ENCODE assay signal across 14 mouse cellular contexts in genomic region chr6:49338566-49338965, GRCm38 (mm10). TPM values are rescaled to one million over a fixed set of nuclear protein-coding genes. Genes with fewer than 3 reads are reported as not detected.
DNase-seq lines count a peak whose midpoint lies in the region; ATAC-seq and TF ChIP-seq lines count a peak whose summit lies in the region.
"Had no signal": no experiment of that assay in that cellular context is flagged by ENCODE, and none has a peak within 500 bp of the region (broad histone marks: within the 10 kb centered on the region; RNA-seq: fewer than 3 reads in every experiment).

No protein-coding gene starts in this region.

- WGBS in forebrain, embryonic 10.5 days, result 14% methylated on average over 9 of the region's 9 CpGs
- WGBS in forebrain, embryonic 16.5 days, result 13% methylated on average over 9 of the region's 9 CpGs
- 17% methylated on average over 9 of the region's 9 CpGs for WGBS in neural tube, embryonic 15.5 days

- no peak overlapping the region for H3K4me2 ChIP-seq in forebrain, embryonic 16.5 days (ENCODE audit: low read length)
- H3K4me2 ChIP-seq in neural tube, embryonic 15.5 days, result no peak overlapping the region
- H3K4me2 ChIP-seq: stomach, embryonic 15.5 days had no signal

- no peak overlapping the region for H3K9ac ChIP-seq in forebrain, embryonic 16.5 days (replicated peaks; ENCODE audit: low read depth, low read length)
- no peak overlapping the region for H3K9ac ChIP-seq in neural tube, embryonic 15.5 days (replicated peaks)
- H3K9ac ChIP-seq: liver, postnatal 0 days; stomach, embryonic 15.5 days had no signal

- H3K4me3 ChIP-seq in forebrain, embryonic 10.5 days, result peak overlapping the region; percentile 23
- no peak overlapping the region for H3K4me3 ChIP-seq in forebrain, embryonic 16.5 days (replicated peaks; ENCODE audit: low read length)
- no peak overlapping the region for H3K4me3 ChIP-seq in neural tube, embryonic 15.5 days (replicated peaks)
- H3K4me3 ChIP-seq in gastrocnemius, adult 2 months, result no peak overlapping the region
- H3K4me3 ChIP-seq: left cerebral cortex, adult 2 months; stomach, embryonic 15.5 days had no signal

- peak overlapping the region; percentile 56; the same call in 1 of the 2 replicates for H3K27ac ChIP-seq in forebrain, embryonic 10.5 days
- no peak overlapping the region for H3K27ac ChIP-seq in forebrain, embryonic 16.5 days (ENCODE audit: low read length)
- no peak overlapping the region for H3K27ac ChIP-seq in neural tube, embryonic 15.5 days (replicated peaks)
- no peak overlapping the region for H3K27ac ChIP-seq in gastrocnemius, adult 2 months
- H3K27ac ChIP-seq: left cerebral cortex, adult 2 months; stomach, embryonic 15.5 days had no signal

- peak; percentile 34 for DNase-seq in forebrain, embryonic 10.5 days (ENCODE audit: extremely low spot score, low spot score)
- peak; percentile 19 for DNase-seq in neural tube, embryonic 10.5 days (ENCODE audit: extremely low spot score, low spot score)
- DNase-seq in gastrocnemius, adult 2 months, result no peak
- DNase-seq in thymus, postnatal 25 days, result no peak
- DNase-seq in kidney, adult 8-10 months, result no peak
- DNase-seq: heart, postnatal 14 days; liver, postnatal 0 days; right cerebral cortex, postnatal 14 days had no signal

- intact Hi-C loops in gastrocnemius, adult 2 months (cut with DNase I), result no loop called here

- TF ChIP-seq CTCF in gastrocnemius, adult 2 months (IDR thresholded peaks at IDR 0.05), result no peak

- no peaks in the 10 kb centered on the region for H3K9me3 ChIP-seq in forebrain, embryonic 10.5 days
- no peaks in the 10 kb centered on the region for H3K9me3 ChIP-seq in forebrain, embryonic 16.5 days (ENCODE audit: control insufficient read depth, low read length)
- H3K9me3 ChIP-seq in neural tube, embryonic 15.5 days (replicated peaks), result no peaks in the 10 kb centered on the region
- H3K9me3 ChIP-seq: stomach, embryonic 15.5 days had no signal

- peaks cover 16% of the 10 kb centered on the region for H3K4me1 ChIP-seq in forebrain, embryonic 10.5 days
- H3K4me1 ChIP-seq in forebrain, embryonic 16.5 days (replicated peaks; ENCODE audit: control insufficient read depth, insufficient read depth, low read length), result no peaks in the 10 kb centered on the region
- no peaks in the 10 kb centered on the region for H3K4me1 ChIP-seq in neural tube, embryonic 15.5 days
- H3K4me1 ChIP-seq: stomach, embryonic 15.5 days had no signal

- no peaks in the 10 kb centered on the region for H3K27me3 ChIP-seq in forebrain, embryonic 10.5 days (ENCODE audit: poor library complexity, severe bottlenecking)
- no peaks in the 10 kb centered on the region for H3K27me3 ChIP-seq in forebrain, embryonic 16.5 days (replicated peaks; ENCODE audit: control insufficient read depth, insufficient read depth, low read length)
- no peaks in the 10 kb centered on the region for H3K27me3 ChIP-seq in neural tube, embryonic 15.5 days (replicated peaks)
- H3K27me3 ChIP-seq: stomach, embryonic 15.5 days had no signal

- ATAC-seq in forebrain, embryonic 16.5 days, result no peak
- no peak for ATAC-seq in neural tube, embryonic 15.5 days (ENCODE audit: low FRiP score)
- peak; percentile 60 for ATAC-seq in inflammation-experienced regulatory T-cells, adult 6 months
- ATAC-seq: liver, postnatal 0 days had no signal

- H3K36me3 ChIP-seq in forebrain, embryonic 10.5 days (replicated peaks), result no peaks in the 10 kb centered on the region
- no peaks in the 10 kb centered on the region for H3K36me3 ChIP-seq in forebrain, embryonic 16.5 days (ENCODE audit: control insufficient read depth, insufficient read depth)
- H3K36me3 ChIP-seq in neural tube, embryonic 15.5 days, result peaks cover 10% of the 10 kb centered on the region; the same call in 1 of the 2 replicates
- H3K36me3 ChIP-seq: stomach, embryonic 15.5 days had no signal

RNA-seq across cellular contexts. Expression of gene Ccdc126, which starts 19.5 kb away (rescaled TPM):
- 4.3 and 4.9 TPM in 2 replicates for polyA plus RNA-seq in forebrain, embryonic 10.5 days (2016; fragmentation: Nextera tagmentation; extraction: Ambion mirVana)
- polyA plus RNA-seq in forebrain, embryonic 16.5 days (2015; fragmentation: Nextera tagmentation; extraction: Ambion mirVana), result 10.3 and 12.4 TPM in 2 replicates
- 8.0 and 8.9 TPM in 2 replicates for polyA plus RNA-seq in neural tube, embryonic 15.5 days (2015; fragmentation: Nextera tagmentation; extraction: Ambion mirVana)
- 10 to 100 TPM in 2 of 3 experiments, 1 to 10 TPM in 1; 5.9 to 17.6 (median 15.4) TPM for polyA plus RNA-seq in inflammation-experienced regulatory T-cells, adult 6 months (2017; shearing (Covaris generic))
- 1 to 10 TPM; 1.9 to 2.4 TPM for total RNA-seq in gastrocnemius, adult 2 months (2021)

RNA-seq across cellular contexts. Expression of gene Fam221a, which starts 29.0 kb away (rescaled TPM):
- 3.5 and 5.8 TPM in 2 replicates for polyA plus RNA-seq in forebrain, embryonic 10.5 days (2016; fragmentation: Nextera tagmentation; extraction: Ambion mirVana)
- 4.7 and 5.6 TPM in 2 replicates for polyA plus RNA-seq in forebrain, embryonic 16.5 days (2015; fragmentation: Nextera tagmentation; extraction: Ambion mirVana)
- polyA plus RNA-seq in neural tube, embryonic 15.5 days (2015; fragmentation: Nextera tagmentation; extraction: Ambion mirVana), result 5.4 and 6.3 TPM in 2 replicates
- polyA plus RNA-seq in inflammation-experienced regulatory T-cells, adult 6 months (2017; shearing (Covaris generic)), result 1 to 10 TPM; 4.0 to 5.4 (median 4.2) TPM
- under 1 TPM; 0.14 to 0.26 TPM for total RNA-seq in gastrocnemius, adult 2 months (2021)

RNA-seq across cellular contexts. Expression of gene Stk31, which starts 56.8 kb away (rescaled TPM):
- 0.05 and 0.09 TPM in 2 replicates for polyA plus RNA-seq in forebrain, embryonic 10.5 days (2016; fragmentation: Nextera tagmentation; extraction: Ambion mirVana)
- polyA plus RNA-seq in forebrain, embryonic 16.5 days (2015; fragmentation: Nextera tagmentation; extraction: Ambion mirVana), result not detected in 2 replicates
- 0.05 and 0.18 TPM in 2 replicates for polyA plus RNA-seq in neural tube, embryonic 15.5 days (2015; fragmentation: Nextera tagmentation; extraction: Ambion mirVana)
- polyA plus RNA-seq in inflammation-experienced regulatory T-cells, adult 6 months (2017; shearing (Covaris generic)), result not detected
- not detected for total RNA-seq in gastrocnemius, adult 2 months (2021)
- polyA plus RNA-seq: kidney, embryonic 14.5 days; liver, postnatal 0 days; stomach, embryonic 15.5 days had no signal

Comparison
In these comparisons a context has a peak if more than half of its experiments do, and no peak if none do; other contexts are left out.
1. DNase-seq: peak in forebrain, embryonic 10.5 days (single experiment) and neural tube, embryonic 10.5 days (single experiment); none in gastrocnemius, adult 2 months (single experiment), thymus, postnatal 25 days (single experiment) and kidney, adult 8-10 months (0 of 2).